Mouse (Mus musculus): ENCODE data around the gene Ifng. TPM values are rescaled to one million over a fixed set of nuclear protein-coding genes. Genes with fewer than 3 reads are reported as not detected.

The Ifng gene
- polyA plus RNA-seq, 1 experiment from 2014 or later = not detected

DNA sequence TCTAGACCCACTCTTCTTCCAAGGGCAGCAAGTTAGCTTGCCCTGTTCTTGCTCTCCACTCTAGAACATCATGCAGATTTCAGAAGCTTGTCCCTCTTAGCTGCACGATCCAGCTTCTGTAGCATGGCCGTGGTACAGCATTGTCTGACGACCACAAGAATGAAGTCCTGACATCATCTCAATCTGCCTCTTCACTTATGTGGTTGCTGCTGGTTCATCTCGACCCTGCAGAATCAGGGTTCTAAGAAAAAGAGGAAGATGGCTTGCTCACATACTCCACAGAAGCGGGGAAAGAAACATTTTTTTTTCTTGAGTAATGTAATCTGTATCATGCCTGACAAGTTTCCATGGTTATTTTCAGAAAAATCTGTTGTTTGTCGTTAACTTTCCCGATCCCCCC is 39.9 kb downstream of the Ifng start:
- ATAC-seq (ENCODE audit: low read depth) = no peak
- 17% methylated on average over 7 of the region's 7 CpGs for WGBS (ENCODE audit: insufficient replicate concordance)
- Histone ChIP-seq H3K27ac (no peak overlapping the region), H3K27me3 (no peaks in the 10 kb centered on the region), H3K36me3 (no peaks in the 10 kb centered on the region), H3K4me2 (no peak overlapping the region), H3K9ac (no peak overlapping the region), H3K4me1 (replicated peaks) (no peaks in the 10 kb centered on the region), H3K4me3 (replicated peaks) (no peak overlapping the region), H3K9me3 (replicated peaks) (no peaks in the 10 kb centered on the region)
- no peak for DNase-seq

DNA sequence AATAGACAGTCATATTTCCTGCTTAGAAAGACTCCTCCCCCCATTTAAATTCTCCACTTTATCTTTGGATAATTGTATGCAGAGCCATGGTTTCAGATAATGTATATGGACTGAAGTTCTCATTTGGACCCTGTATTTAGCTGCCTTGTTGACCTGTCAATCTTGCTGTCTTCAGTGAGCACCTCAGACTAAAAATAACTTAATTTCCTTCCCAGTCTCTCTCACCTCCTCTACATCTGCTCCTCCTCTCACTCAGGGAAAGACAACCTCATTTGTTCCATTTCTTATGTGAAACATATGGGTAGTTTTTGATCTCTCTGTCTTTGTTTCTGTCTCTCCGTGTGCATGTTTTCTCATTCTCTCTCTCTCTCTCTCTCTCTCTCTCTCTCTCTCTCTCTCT is 53.3 kb downstream of the Ifng start:
- no peaks in the 10 kb centered on the region for H3K4me1 ChIP-seq (replicated peaks)
- no peak for DNase-seq
- ATAC-seq (ENCODE audit: low read depth) = no peak
- no peak overlapping the region for H3K4me3 ChIP-seq (replicated peaks)
- H3K36me3 ChIP-seq = no peaks in the 10 kb centered on the region
- no peak overlapping the region for H3K4me2 ChIP-seq
- H3K9me3 ChIP-seq (replicated peaks) = no peaks in the 10 kb centered on the region
- WGBS (ENCODE audit: insufficient replicate concordance) = 71% methylated on average over 1 of the region's 1 CpGs
- no peaks in the 10 kb centered on the region for H3K27me3 ChIP-seq
- H3K9ac ChIP-seq = no peak overlapping the region
- no peak overlapping the region for H3K27ac ChIP-seq

DNA sequence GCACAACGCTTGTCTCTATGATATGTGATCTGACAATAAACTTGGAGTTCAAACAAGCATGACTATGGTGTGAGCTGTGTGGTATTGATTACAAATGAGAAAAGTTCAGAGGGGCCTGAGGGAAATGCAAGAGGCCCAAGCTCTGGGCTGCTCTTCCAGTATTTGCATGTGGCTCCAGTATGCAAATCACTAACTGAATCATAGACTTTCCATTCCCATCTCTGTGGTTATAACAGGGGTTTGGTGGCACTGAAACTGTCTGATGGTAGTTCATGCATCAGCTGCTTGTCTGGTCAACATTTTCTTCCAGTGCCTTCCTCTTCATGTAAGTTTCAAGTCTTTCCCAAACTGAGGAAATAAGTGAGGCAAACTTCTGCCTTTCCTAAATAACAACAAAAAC is 54.5 kb downstream of the Ifng start:
- DNase-seq (no peak), ATAC-seq (ENCODE audit: low read depth) (no peak)
- Histone ChIP-seq H3K4me1 (replicated peaks) (no peaks in the 10 kb centered on the region), H3K4me2 (no peak overlapping the region), H3K27me3 (no peaks in the 10 kb centered on the region), H3K36me3 (no peaks in the 10 kb centered on the region), H3K9ac (no peak overlapping the region), H3K4me3 (replicated peaks) (no peak overlapping the region), H3K9me3 (replicated peaks) (no peaks in the 10 kb centered on the region), H3K27ac (no peak overlapping the region)
- 70% methylated on average over 1 of the region's 1 CpGs for WGBS (ENCODE audit: insufficient replicate concordance)

Other genes with a start within 250 kb of the Ifng start
- not detected in 2 replicates for gene Il22, start 236.1 kb upstream of the Ifng start, polyA plus RNA-seq (2015; fragmentation: Nextera tagmentation; extraction: Ambion mirVana)
- not detected in 2 replicates for gene Gm32717, start 200.3 kb upstream of the Ifng start, polyA plus RNA-seq (2015; fragmentation: Nextera tagmentation; extraction: Ambion mirVana)
- not detected in 2 replicates for gene Gm32802, start 182.4 kb upstream of the Ifng start, polyA plus RNA-seq (2015; fragmentation: Nextera tagmentation; extraction: Ambion mirVana)
- not detected in 2 replicates for gene Iltifb, start 146.0 kb upstream of the Ifng start, polyA plus RNA-seq (2015; fragmentation: Nextera tagmentation; extraction: Ambion mirVana)
- 0.08 TPM in 1 of 2 replicates, not detected in the other for gene Gm9040, start 114.1 kb upstream of the Ifng start, polyA plus RNA-seq (2015; fragmentation: Nextera tagmentation; extraction: Ambion mirVana)
- gene Gm9044, start 108.6 kb upstream of the Ifng start, polyA plus RNA-seq (2015; fragmentation: Nextera tagmentation; extraction: Ambion mirVana) = 0.08 TPM in 1 of 2 replicates, not detected in the other
- 0.07 TPM in 1 of 2 replicates, not detected in the other for gene Gm9045, start 103.2 kb upstream of the Ifng start, polyA plus RNA-seq (2015; fragmentation: Nextera tagmentation; extraction: Ambion mirVana)
- not detected in 2 replicates for gene Gm9046, start 97.8 kb upstream of the Ifng start, polyA plus RNA-seq (2015; fragmentation: Nextera tagmentation; extraction: Ambion mirVana)
- not detected in 2 replicates for gene Gm9048, start 92.4 kb upstream of the Ifng start, polyA plus RNA-seq (2015; fragmentation: Nextera tagmentation; extraction: Ambion mirVana)
- 0.07 TPM in 1 of 2 replicates, not detected in the other for gene Gm9049, start 86.9 kb upstream of the Ifng start, polyA plus RNA-seq (2015; fragmentation: Nextera tagmentation; extraction: Ambion mirVana)

Data from liver, embryonic 13.5 days (tissue).